Mouse (Mus musculus) myocyte (in vitro differentiated cells): ENCODE data around the gene Sema6c. TPM values are rescaled to one million over a fixed set of nuclear protein-coding genes. Genes with fewer than 3 reads are reported as not detected.

Source experiments
- H3K27me3 ChIP-seq: one replicate; pipeline ENCODE4 v1.6.1; 2011; ENCODE audit not compliant: control insufficient read depth, insufficient read depth, insufficient read length
- H3K36me3 ChIP-seq: one replicate; pipeline ENCODE4 v1.6.1; 2011; ENCODE audit not compliant: control insufficient read depth, insufficient read depth
- H3K4me2 ChIP-seq: one replicate; pipeline ENCODE4 v1.6.1; 2011; ENCODE audit warnings: low read depth, control low read depth
- H3K4me3 ChIP-seq: one replicate; pipeline ENCODE4 v1.5.1; 2011; ENCODE audit warnings: mild to moderate bottlenecking, control low read depth, moderate library complexity
- H3K79me2 ChIP-seq: one replicate; pipeline ENCODE4 v1.6.1; 2011; ENCODE audit not compliant: control insufficient read depth, insufficient read depth
- H3ac ChIP-seq: one replicate; pipeline ENCODE4 v1.6.1; 2011; ENCODE audit not compliant: control insufficient read depth, insufficient read length
- CEBPB ChIP-seq: IDR thresholded peaks from 2 replicates; pipeline ENCODE4 v1.6.1; 2011; ENCODE audit warnings: mild to moderate bottlenecking, moderate library complexity; ENCODE audit not compliant: poor library complexity, insufficient read depth, severe bottlenecking
- E2F4 ChIP-seq: IDR thresholded peaks from one replicate; pipeline ENCODE4 v1.6.1; 2011; ENCODE audit warnings: mild to moderate bottlenecking, control low read depth, moderate library complexity; ENCODE audit not compliant: insufficient read depth
- MAX ChIP-seq: IDR thresholded peaks from one replicate; pipeline ENCODE4 v1.6.1; 2011; ENCODE audit warnings: low read depth, mild to moderate bottlenecking, control low read depth
- MYOD1 ChIP-seq, 3 experiments: IDR thresholded peaks; one replicate each; pipeline ENCODE4 v1.6.1; 2011; ENCODE audit warnings: control low read depth in 2 of 3, low read depth in 2 of 3, mild to moderate bottlenecking in 2 of 3, moderate library complexity in 1 of 3; ENCODE audit not compliant: insufficient read length in 2 of 3, control insufficient read depth in 1 of 3
- MYOG ChIP-seq, 3 experiments: IDR thresholded peaks; one replicate each; pipeline ENCODE4 v1.6.1; 2011; ENCODE audit warnings: control low read depth in 2 of 3, low read depth in 2 of 3, mild to moderate bottlenecking in 2 of 3; ENCODE audit not compliant: insufficient read length in 2 of 3, control insufficient read depth in 1 of 3, insufficient read depth in 1 of 3
- POLR2A ChIP-seq: IDR thresholded peaks from one replicate; pipeline ENCODE4 v1.6.1; 2011; ENCODE audit warnings: low read depth, mild to moderate bottlenecking, control low read depth, moderate library complexity; ENCODE audit not compliant: insufficient read length
- POLR2AphosphoS2 ChIP-seq: IDR thresholded peaks from one replicate; pipeline ENCODE4 v1.6.1; 2011; ENCODE audit warnings: low read depth, control low read depth; ENCODE audit not compliant: insufficient read length
- REST ChIP-seq: IDR thresholded peaks from one replicate; pipeline ENCODE4 v1.6.1; 2011; ENCODE audit warnings: mild to moderate bottlenecking, control low read depth, moderate library complexity; ENCODE audit not compliant: insufficient read depth, insufficient read length
- SRF ChIP-seq: IDR thresholded peaks from one replicate; pipeline ENCODE4 v1.6.1; 2011; ENCODE audit warnings: low read depth; ENCODE audit not compliant: control insufficient read depth, insufficient read length
- TCF12 ChIP-seq: IDR thresholded peaks from one replicate; pipeline ENCODE4 v1.6.1; 2011; ENCODE audit warnings: mild to moderate bottlenecking, control low read depth; ENCODE audit not compliant: poor library complexity, insufficient read depth, severe bottlenecking
- TCF3 ChIP-seq: IDR thresholded peaks from one replicate; pipeline ENCODE4 v1.6.1; 2011; ENCODE audit warnings: low read depth, control low read depth; ENCODE audit not compliant: insufficient read length
- USF1 ChIP-seq: IDR thresholded peaks from one replicate; pipeline ENCODE4 v1.6.1; 2011; ENCODE audit warnings: low read depth, mild to moderate bottlenecking, control low read depth, moderate library complexity
- polyA plus RNA-seq: library from polyadenylated mRNA; unstranded; fragments of >200 nt; fragmentation: generic; extraction: Trizol; gene quantifications from one replicate; pipeline ENCODE4 v1.2.1, GENCODE M21; 2012; ENCODE audit warnings: missing spikeins

The Sema6c gene
- polyA plus RNA-seq, 1 experiment = 29.0 TPM

- no peaks in the 10 kb centered on the region for H3K36me3 ChIP-seq
- H3K4me3 ChIP-seq = peak overlapping the region; percentile 42
- H3ac ChIP-seq = no peak overlapping the region
- no peaks in the 10 kb centered on the region for H3K27me3 ChIP-seq
- H3K79me2 ChIP-seq = peaks cover 8% of the 10 kb centered on the region
- peak overlapping the region; percentile 70 for H3K4me2 ChIP-seq
- TF ChIP-seq POLR2A = no peak
- no peak for TF ChIP-seq MYOD1 (IDR thresholded peaks at IDR 0.05; ENCODE audit: control insufficient read depth in 1 of 3, insufficient read length in 2 of 3, low read depth in 2 of 3)
- TF ChIP-seq TCF12 = no peak
- TF ChIP-seq TCF3 = no peak
- no peak for TF ChIP-seq REST
- TF ChIP-seq SRF = no peak
- TF ChIP-seq CEBPB = no peak
- no peak for TF ChIP-seq POLR2AphosphoS2
- no peak for TF ChIP-seq MYOG (IDR thresholded peaks at IDR 0.05; ENCODE audit: control insufficient read depth in 1 of 3, insufficient read depth in 1 of 3, insufficient read length in 2 of 3, low read depth in 2 of 3)
- TF ChIP-seq USF1 = no peak
- TF ChIP-seq E2F4 = no peak
- no peak for TF ChIP-seq MAX
These were observed 24.7 kb upstream of the Sema6c start for GRCm38 (mm10) chr3:95135433-95136052.

GRCm38 (mm10) chr3:95136336-95136735 is 23.9 kb upstream of the Sema6c start:
- peaks cover 8% of the 10 kb centered on the region for H3K79me2 ChIP-seq
- TF ChIP-seq POLR2AphosphoS2 (no peak), REST (no peak), TCF3 (no peak), CEBPB (no peak), USF1 (no peak), MYOD1 (IDR thresholded peaks at IDR 0.05; ENCODE audit: control insufficient read depth in 1 of 3, insufficient read length in 2 of 3, low read depth in 2 of 3) (no peak), E2F4 (no peak), TCF12 (no peak)
- peak overlapping the region; percentile 42 for H3K4me3 ChIP-seq
- H3K27me3 ChIP-seq = no peaks in the 10 kb centered on the region
- H3K4me2 ChIP-seq = no peak overlapping the region
- H3K36me3 ChIP-seq = no peaks in the 10 kb centered on the region
- no peak overlapping the region for H3ac ChIP-seq

- H3K4me3 ChIP-seq = no peak overlapping the region
- H3K36me3 ChIP-seq = no peaks in the 10 kb centered on the region
- TF ChIP-seq REST = no peak
- TF ChIP-seq TCF12 = no peak
- H3ac ChIP-seq = no peak overlapping the region
- H3K4me2 ChIP-seq = no peak overlapping the region
- no peaks in the 10 kb centered on the region for H3K27me3 ChIP-seq
- H3K79me2 ChIP-seq = peaks cover 8% of the 10 kb centered on the region
These were observed 20.5 kb upstream of the Sema6c start for GRCm38 (mm10) chr3:95139586-95140288.

- Histone ChIP-seq H3K4me3 (no peak overlapping the region), H3K36me3 (no peaks in the 10 kb centered on the region), H3K27me3 (no peaks in the 10 kb centered on the region), H3K4me2 (no peak overlapping the region), H3K79me2 (peaks cover 8% of the 10 kb centered on the region), H3ac (no peak overlapping the region)
- TF ChIP-seq MYOG (IDR thresholded peaks at IDR 0.05; ENCODE audit: control insufficient read depth in 1 of 3, insufficient read depth in 1 of 3, insufficient read length in 2 of 3, low read depth in 2 of 3) (no peak), SRF (no peak), TCF12 (no peak), MYOD1 (IDR thresholded peaks at IDR 0.05; ENCODE audit: control insufficient read depth in 1 of 3, insufficient read length in 2 of 3, low read depth in 2 of 3) (no peak), USF1 (no peak), POLR2A (no peak), MAX (no peak), REST (no peak), CEBPB (no peak), POLR2AphosphoS2 (no peak), E2F4 (no peak), TCF3 (no peak)
These were observed 20.0 kb upstream of the Sema6c start for GRCm38 (mm10) chr3:95140289-95140595.

- Histone ChIP-seq H3K4me2 (no peak overlapping the region), H3ac (no peak overlapping the region), H3K4me3 (no peak overlapping the region), H3K27me3 (no peaks in the 10 kb centered on the region), H3K36me3 (no peaks in the 10 kb centered on the region), H3K79me2 (peaks cover 5% of the 10 kb centered on the region)
- TF ChIP-seq E2F4 (no peak), SRF (no peak), REST (no peak), POLR2AphosphoS2 (no peak), POLR2A (no peak), MYOG (IDR thresholded peaks at IDR 0.05; ENCODE audit: control insufficient read depth in 1 of 3, insufficient read depth in 1 of 3, insufficient read length in 2 of 3, low read depth in 2 of 3) (no peak), TCF12 (no peak), MAX (no peak), USF1 (no peak), MYOD1 (IDR thresholded peaks at IDR 0.05; ENCODE audit: control insufficient read depth in 1 of 3, insufficient read length in 2 of 3, low read depth in 2 of 3) (no peak), CEBPB (no peak), TCF3 (no peak)
These were observed 19.5 kb upstream of the Sema6c start for GRCm38 (mm10) chr3:95140795-95141194.
